Mouse (Mus musculus) heart, postnatal 0 days (tissue): Measurements from ENCODE around the gene Cubn.

Experiments used
- CTCF ChIP-seq: IDR thresholded peaks from 2 replicates; pipeline ENCODE4 v1.5.1; 2016; ENCODE audit warnings: antibody characterized with exemption, control low read depth, low read depth
- EP300 ChIP-seq: IDR thresholded peaks from 2 replicates; pipeline ENCODE4 v1.6.1; 2016; ENCODE audit warnings: antibody characterized with exemption, low read depth

DNA sequence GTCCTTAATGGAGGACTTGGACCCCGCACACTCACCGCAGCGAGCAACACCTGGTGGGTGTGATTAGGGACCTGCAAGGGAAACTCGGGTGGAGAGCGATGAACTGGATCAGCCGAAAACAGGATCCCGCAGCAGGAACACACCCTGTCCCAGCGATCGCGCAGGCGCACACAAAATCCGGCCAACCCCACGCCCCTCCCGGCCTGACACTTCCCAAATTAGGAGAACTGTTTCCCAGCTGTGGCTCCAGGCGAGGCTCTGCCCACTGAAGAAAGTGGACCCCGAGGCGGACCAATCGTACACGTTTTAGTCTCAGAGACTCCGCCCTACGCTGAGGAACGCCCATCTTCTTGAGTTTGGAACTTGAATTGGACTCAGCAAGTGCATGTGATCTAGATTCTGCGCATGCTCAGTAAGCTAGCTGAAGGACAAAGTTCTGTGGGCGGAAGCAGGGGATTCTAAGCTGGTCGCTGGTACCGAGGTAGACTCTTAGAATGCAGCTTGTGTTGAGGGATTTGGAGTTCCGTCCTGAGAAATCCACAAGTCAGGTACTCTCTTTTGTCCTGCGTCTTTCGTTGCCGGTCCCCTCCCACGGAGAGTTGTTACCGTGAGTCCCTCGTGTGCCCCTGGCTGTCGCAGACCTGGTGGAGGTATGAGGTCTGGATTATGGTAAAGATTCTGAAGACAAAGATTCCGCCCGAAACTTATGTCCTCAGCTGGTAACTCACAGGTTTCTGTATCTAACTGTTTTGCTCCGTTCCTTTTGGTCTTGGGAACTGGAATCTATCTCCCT is 220.3 kb downstream of the Cubn start, which contains the start of gene Rsu1:
- TF ChIP-seq CTCF (no peak), EP300 (no peak)
